Mouse (Mus musculus) intestine, postnatal 0 days (tissue): Measurements from ENCODE around the gene Plekhh2. TPM values are rescaled to one million over a fixed set of nuclear protein-coding genes. Genes with fewer than 3 reads are reported as not detected.

ENCODE experiments used
- ATAC-seq: fragments of 200-750 bp; cut with Nextera tagmentation; 2 replicates; pipeline ENCODE4 v1.8.0; 2017; ENCODE audit warnings: mild to moderate bottlenecking, moderate TSS enrichment, moderate library complexity
- H3K27ac ChIP-seq: fragments of 300-500 bp; sonication (generic); 2 replicates; pipeline ENCODE4 v1.5.1; 2014; ENCODE audit warnings: mild to moderate bottlenecking, low read depth, low read length, moderate library complexity
- H3K27me3 ChIP-seq: fragments of 300-500 bp; sonication (generic); replicated peaks from 2 replicates; pipeline ENCODE4 v1.6.1; 2014; ENCODE audit warnings: low read length, mixed read lengths; ENCODE audit not compliant: control insufficient read depth, insufficient read depth
- H3K36me3 ChIP-seq: fragments of 300-500 bp; sonication (generic); 2 replicates; pipeline ENCODE4 v1.6.1; 2014; ENCODE audit warnings: mild to moderate bottlenecking, moderate library complexity; ENCODE audit not compliant: control insufficient read depth, insufficient read depth
- H3K4me1 ChIP-seq: fragments of 300-500 bp; sonication (generic); replicated peaks from 2 replicates; pipeline ENCODE4 v1.6.1; 2014; ENCODE audit warnings: antibody characterized with exemption, low read length, mixed read lengths; ENCODE audit not compliant: control insufficient read depth, insufficient read depth
- H3K4me2 ChIP-seq: fragments of 300-500 bp; sonication (generic); replicated peaks from 2 replicates; pipeline ENCODE4 v1.6.1; 2014; ENCODE audit warnings: low read depth, mild to moderate bottlenecking, moderate library complexity
- H3K4me3 ChIP-seq: fragments of 300-500 bp; sonication (generic); 2 replicates; pipeline ENCODE4 v1.5.1; 2014; ENCODE audit warnings: low read depth, low read length
- H3K9ac ChIP-seq: fragments of 300-500 bp; sonication (generic); 2 replicates; pipeline ENCODE4 v1.6.1; 2014; ENCODE audit warnings: mild to moderate bottlenecking, low read depth, low read length
- H3K9me3 ChIP-seq: fragments of 300-500 bp; sonication (generic); 2 replicates; pipeline ENCODE4 v1.6.1; 2016; ENCODE audit warnings: mixed run types; ENCODE audit not compliant: control insufficient read depth
- CTCF ChIP-seq: sonication (generic); IDR thresholded peaks from 2 replicates; pipeline ENCODE4 v1.5.1; 2016; ENCODE audit warnings: low read depth, mild to moderate bottlenecking, control low read depth, antibody characterized with exemption, moderate library complexity
- WGBS: fragments of 180-500 bp; shearing (Covaris S2); extraction: QIAGEN DNeasy Blood & Tissue Kit; methylation state at CpG from one replicate; pipeline ENCODE4 v1.1.7; 2014; 5-methylcytosine and 5-hydroxymethylcytosine counted together
- polyA plus RNA-seq: library from polyadenylated mRNA; unstranded; fragments of >200 nt; fragmentation: Nextera tagmentation; extraction: Ambion mirVana; gene quantifications from 2 replicates; pipeline ENCODE4 v1.2.1, GENCODE M21; 2015

The Plekhh2 gene
- polyA plus RNA-seq, 1 experiment from 2014 or later: 2.8 TPM

DNA sequence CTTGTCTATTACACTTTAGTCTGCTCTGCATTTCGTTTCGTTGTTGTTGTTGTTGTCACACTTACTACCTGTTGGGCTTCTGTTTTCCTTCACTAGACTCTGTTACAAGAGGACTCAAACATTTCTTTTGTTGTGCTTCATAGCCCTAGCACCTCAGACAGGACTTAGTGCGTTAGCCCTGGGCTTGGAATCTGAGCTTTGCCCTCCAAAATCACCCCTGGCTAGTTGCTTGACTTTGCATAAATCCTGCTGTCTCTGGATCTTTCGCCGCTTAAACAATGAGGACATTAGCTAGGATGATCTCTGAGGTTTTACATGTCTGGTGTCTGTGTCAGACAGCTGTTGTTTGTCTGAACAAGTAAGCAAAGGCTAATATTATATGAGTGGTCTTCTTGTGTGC lies 62.2 kb downstream of the Plekhh2 start:
- TF ChIP-seq CTCF: no peak
- Histone ChIP-seq H3K4me3 (no peak overlapping the region), H3K9ac (no peak overlapping the region), H3K27ac (no peak overlapping the region), H3K4me1 (no peaks in the 10 kb centered on the region), H3K27me3 (no peaks in the 10 kb centered on the region), H3K4me2 (no peak overlapping the region), H3K9me3 (no peaks in the 10 kb centered on the region), H3K36me3 (peaks cover 11% of the 10 kb centered on the region; the same call in 1 of the 2 replicates)
- WGBS: 58% methylated on average over 5 of the region's 5 CpGs
- ATAC-seq: no peak

DNA sequence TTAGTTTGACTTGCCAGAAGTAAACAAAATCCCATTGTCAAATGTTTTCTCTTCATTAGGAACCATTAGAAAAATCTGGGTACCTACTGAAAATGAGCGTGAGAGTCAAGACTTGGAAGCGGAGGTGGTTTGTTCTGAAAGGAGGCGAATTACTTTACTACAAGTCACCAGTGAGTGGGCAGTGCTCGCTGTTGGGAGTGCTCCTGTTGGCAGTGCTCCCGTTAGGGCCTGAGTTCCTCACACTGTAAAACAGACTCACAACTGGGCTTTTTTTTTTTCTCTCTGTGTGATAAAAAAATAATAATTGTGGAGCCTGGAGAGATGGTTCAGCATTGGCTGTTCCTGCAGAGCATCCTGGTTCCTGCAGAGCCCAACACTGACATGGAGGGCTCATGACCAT lies 63.4 kb downstream of the Plekhh2 start:
- H3K36me3 ChIP-seq: peaks cover 11% of the 10 kb centered on the region; the same call in 1 of the 2 replicates
- no peak for ATAC-seq
- no peak for TF ChIP-seq CTCF
- no peak overlapping the region for H3K27ac ChIP-seq
- no peak overlapping the region for H3K9ac ChIP-seq
- no peaks in the 10 kb centered on the region for H3K9me3 ChIP-seq
- no peak overlapping the region for H3K4me3 ChIP-seq
- no peak overlapping the region for H3K4me2 ChIP-seq
- no peaks in the 10 kb centered on the region for H3K27me3 ChIP-seq
- H3K4me1 ChIP-seq: no peaks in the 10 kb centered on the region
- 81% methylated on average over 5 of the region's 5 CpGs for WGBS

DNA sequence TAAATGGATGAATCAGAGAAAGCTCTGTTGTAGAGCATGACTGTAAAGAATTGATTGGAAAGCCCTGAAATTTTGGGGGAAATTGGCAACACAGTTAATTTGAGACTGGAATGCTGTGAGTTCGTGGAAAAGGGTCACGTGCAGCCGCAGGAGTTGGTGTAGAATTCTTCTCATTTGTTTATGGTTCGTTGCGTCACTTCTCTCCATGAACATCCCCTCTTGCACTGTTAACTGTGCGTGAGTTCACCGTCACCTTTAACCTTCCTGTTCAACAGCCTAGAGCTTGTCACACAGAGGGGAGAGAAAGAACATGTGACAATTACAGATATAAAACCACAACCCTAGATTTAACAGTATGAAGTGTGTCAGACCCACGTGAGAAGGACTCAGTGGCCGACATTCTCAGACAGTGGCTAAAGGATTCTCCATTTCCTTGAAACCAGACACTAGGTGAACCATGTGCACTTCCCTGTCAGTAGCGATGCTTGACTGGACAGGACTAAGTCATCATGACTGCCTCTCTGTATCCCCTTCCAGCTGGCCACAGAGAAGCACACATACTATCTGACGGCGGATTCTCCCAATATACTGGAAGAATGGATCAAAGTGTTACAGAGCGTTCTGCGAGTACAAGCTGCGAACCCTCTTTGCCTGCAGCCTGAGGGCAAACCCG lies 65.1 kb downstream of the Plekhh2 start:
- Histone ChIP-seq H3K27ac (no peak overlapping the region), H3K36me3 (peaks cover 15% of the 10 kb centered on the region; the same call in 1 of the 2 replicates), H3K4me1 (no peaks in the 10 kb centered on the region), H3K4me2 (no peak overlapping the region), H3K27me3 (no peaks in the 10 kb centered on the region), H3K9me3 (no peaks in the 10 kb centered on the region), H3K4me3 (no peak overlapping the region), H3K9ac (no peak overlapping the region)
- WGBS: 87% methylated on average over 16 of the region's 16 CpGs
- no peak for ATAC-seq
- no peak for TF ChIP-seq CTCF

DNA sequence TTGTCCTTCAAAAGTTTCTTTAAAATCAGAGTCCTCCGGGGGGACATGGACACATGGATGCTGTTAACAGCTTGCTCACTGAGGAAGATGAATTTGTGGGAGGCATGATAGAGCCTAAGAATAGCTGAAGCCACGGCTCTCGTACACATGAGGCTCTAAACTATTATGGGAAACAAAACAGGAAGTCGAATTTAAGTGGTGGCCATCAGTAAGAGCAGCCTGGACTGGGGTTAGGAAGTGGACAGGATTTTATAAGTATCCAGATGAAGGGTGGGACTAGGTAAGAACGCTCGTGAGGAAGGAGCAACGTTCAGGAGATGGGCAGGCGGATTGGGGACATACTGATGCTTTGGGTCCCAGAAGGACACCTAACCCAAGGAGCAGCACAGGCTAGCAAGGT lies 67.6 kb downstream of the Plekhh2 start:
- H3K4me2 ChIP-seq: no peak overlapping the region
- H3K9me3 ChIP-seq: no peaks in the 10 kb centered on the region
- no peak for TF ChIP-seq CTCF
- WGBS: 65% methylated on average over 8 of the region's 8 CpGs
- no peaks in the 10 kb centered on the region for H3K4me1 ChIP-seq
- no peak overlapping the region for H3K9ac ChIP-seq
- no peak for ATAC-seq
- H3K4me3 ChIP-seq: no peak overlapping the region
- no peak overlapping the region for H3K27ac ChIP-seq
- no peaks in the 10 kb centered on the region for H3K27me3 ChIP-seq
- peaks cover 15% of the 10 kb centered on the region; the same call in 1 of the 2 replicates for H3K36me3 ChIP-seq

DNA sequence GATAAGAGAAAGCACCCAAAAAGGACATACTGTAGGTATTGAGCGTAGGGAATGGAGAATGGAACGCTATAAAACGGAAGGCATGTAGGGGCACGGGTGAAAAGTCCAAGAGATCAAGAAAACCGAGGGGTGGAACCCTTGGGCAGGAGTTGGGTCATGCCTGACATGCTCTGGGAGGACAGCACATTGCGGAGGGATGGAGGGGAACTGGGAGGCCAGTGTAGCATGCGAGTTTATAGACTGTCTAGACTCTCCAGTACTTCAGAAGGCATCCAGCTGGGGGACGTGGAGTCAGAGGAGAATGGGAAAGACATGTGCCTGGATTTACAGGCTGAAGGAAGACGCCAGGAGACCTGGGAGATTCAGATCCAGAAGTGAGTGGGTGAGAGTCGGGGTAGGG lies 68.1 kb downstream of the Plekhh2 start:
- H3K4me2 ChIP-seq: no peak overlapping the region
- H3K4me1 ChIP-seq: no peaks in the 10 kb centered on the region
- no peak for TF ChIP-seq CTCF
- H3K9ac ChIP-seq: no peak overlapping the region
- no peak overlapping the region for H3K4me3 ChIP-seq
- no peaks in the 10 kb centered on the region for H3K9me3 ChIP-seq
- ATAC-seq: no peak
- no peaks in the 10 kb centered on the region for H3K27me3 ChIP-seq
- H3K27ac ChIP-seq: no peak overlapping the region
- WGBS: 82% methylated on average over 10 of the region's 10 CpGs
- peaks cover 15% of the 10 kb centered on the region; the same call in 1 of the 2 replicates for H3K36me3 ChIP-seq

DNA sequence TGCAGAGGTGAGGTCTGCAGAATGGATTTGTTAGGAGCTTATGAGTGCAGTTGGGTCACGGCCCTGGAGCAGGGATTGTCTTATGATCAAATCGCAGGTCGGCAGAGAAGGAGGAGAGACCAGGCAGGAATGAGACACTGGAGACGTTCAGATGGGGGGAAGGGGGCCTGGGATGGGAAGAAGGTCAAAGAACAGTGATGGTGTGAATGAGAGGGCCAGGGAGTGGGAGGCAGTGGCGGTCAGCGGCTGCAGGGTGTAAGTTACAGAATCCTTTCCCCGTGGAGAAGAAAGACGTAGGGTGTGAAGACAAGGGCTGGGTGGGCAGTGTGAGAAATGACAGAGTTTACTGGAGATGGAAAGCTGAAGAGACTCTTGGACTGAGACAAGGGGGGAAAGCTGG lies 69.1 kb downstream of the Plekhh2 start:
- Histone ChIP-seq H3K4me3 (no peak overlapping the region), H3K27me3 (no peaks in the 10 kb centered on the region), H3K9ac (no peak overlapping the region), H3K4me2 (no peak overlapping the region), H3K36me3 (peaks cover 15% of the 10 kb centered on the region; the same call in 1 of the 2 replicates), H3K4me1 (no peaks in the 10 kb centered on the region), H3K9me3 (no peaks in the 10 kb centered on the region), H3K27ac (no peak overlapping the region)
- no peak for TF ChIP-seq CTCF
- WGBS: 64% methylated on average over 8 of the region's 8 CpGs
- no peak for ATAC-seq
